Mouse (Mus musculus) left cerebral cortex, postnatal 36 days (tissue): ENCODE measurements at regions not wholly inside any gene's neighbourhood (a gene's known extent, or its start where the extent isn't known, plus 50 kb on each side); places are given as distances from the start of the nearest gene placed in this dataset.
A peak's percentile ranks its signal among the peaks of the same experiment; 100 is the strongest.

Experiments
- DNase-seq, 2 experiments: peaks; one replicate each; pipeline ENCODE4 v3.0.0; 2021 to 2022; ENCODE audit warnings: low spot score in 2 of 2, mixed read lengths in 1 of 2
- intact Hi-C: fragments of 180-260 bp; cut with DNase I; formaldehyde crosslinking; loops from one replicate; pipeline ENCODE4 v1.15.1; 2025

DNA sequence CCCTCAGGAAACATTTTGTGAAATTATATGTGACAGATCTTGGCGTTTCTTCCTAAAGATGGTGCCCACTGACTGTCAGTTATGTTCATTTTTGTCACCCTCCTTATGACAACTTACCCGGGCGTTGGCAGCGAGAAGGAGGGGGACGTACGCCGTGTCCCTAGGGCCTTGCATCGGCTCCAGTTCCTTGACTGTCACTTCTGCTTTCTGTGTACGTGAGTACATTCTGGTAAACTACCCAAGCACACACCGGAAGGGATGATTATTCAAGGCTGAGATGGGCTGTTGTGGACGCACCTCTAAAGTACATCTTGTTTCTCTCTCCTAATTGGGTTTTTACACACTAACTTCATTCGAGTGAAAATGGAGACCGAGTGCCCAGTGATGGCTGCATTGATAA, 120.2 kb downstream of the Edn3 start:
- DNase-seq: no peak
- intact Hi-C loops: no loop called here

- no peak for DNase-seq
- intact Hi-C loops: no loop called here
These were observed 124.1 kb downstream of the Edn3 start for GRCm38 (mm10) chr2:174884232-174885225.

- intact Hi-C loops: no loop called here
- DNase-seq: no peak
These were observed 117.4 kb upstream of the Gm14444 start for GRCm38 (mm10) chr2:174892658-174893057.

GRCm38 (mm10) chr2:174897424-174897823, 112.6 kb upstream of the Gm14444 start:
- intact Hi-C loops: no loop called here
- no peak for DNase-seq

DNA sequence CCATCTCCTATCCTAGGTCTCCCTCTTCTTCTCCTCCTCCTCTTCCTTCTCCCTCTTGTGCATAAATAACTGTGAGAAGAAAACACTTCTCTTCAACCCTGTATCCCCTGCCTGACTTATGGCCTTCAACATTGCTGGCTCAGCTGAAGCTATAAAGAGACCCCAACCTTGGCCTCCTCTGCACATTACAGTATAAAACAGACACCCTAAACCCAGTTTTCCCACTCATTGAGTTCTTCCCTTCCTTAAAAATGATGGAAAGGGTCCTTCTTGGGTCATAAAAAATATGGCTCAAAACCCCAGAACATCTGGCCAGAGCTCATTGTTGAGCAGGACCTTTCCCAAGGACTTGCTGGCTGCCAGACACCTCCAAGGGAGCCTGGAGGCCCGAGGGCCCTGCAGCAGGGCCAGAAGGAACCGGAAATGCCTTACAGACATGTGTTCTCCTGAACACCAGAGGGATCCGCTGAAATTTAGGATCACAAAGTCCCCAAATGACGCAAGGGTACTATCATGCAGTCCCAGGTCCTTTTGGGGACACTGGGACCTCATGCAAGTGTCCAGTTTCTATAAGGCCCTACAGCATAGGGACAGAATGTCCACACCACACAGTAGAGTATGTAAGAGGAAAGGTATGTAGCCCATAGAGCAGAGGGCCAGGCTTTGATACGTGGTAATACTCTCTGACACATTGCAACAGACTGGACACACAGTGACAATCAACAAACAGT, 109.9 kb upstream of the Gm14444 start:
- no peak for DNase-seq
- intact Hi-C loops: loop anchor here (1.0 to 5.0 kb wide), 5 partner anchors 43 to 1338 kb away; no protein-coding TSS in a partner anchor

GRCm38 (mm10) chr2:174900671-174900991, 109.4 kb upstream of the Gm14444 start:
- peak; percentile 18 to 37 for DNase-seq
- intact Hi-C loops: loop anchor here (1.0 to 5.0 kb wide), 5 partner anchors 43 to 1338 kb away; no protein-coding TSS in a partner anchor

DNA sequence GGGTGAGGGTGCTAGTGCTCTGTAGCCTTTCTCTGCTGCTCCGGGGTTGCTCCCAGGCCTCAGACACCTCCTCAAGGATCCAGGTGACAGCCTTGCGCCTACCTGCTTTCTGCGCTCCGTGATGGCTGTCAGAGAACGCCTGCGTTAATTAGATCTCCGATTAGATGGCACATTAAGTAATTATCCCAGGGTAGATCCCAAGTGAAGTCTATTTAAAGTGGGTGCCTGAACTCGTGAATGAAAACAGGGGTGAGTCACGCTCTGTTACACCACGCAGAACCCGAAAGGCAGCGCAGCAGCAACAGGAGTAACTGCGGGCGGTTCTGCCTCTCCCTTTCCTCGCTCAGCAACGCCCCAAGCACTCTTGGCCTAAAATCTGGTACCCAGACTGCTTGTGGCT, 108.2 kb upstream of the Gm14444 start:
- no peak for DNase-seq
- intact Hi-C loops: loop anchor here (2.0 to 5.0 kb wide), 4 partner anchors 44 to 1340 kb away; no protein-coding TSS in a partner anchor

DNA sequence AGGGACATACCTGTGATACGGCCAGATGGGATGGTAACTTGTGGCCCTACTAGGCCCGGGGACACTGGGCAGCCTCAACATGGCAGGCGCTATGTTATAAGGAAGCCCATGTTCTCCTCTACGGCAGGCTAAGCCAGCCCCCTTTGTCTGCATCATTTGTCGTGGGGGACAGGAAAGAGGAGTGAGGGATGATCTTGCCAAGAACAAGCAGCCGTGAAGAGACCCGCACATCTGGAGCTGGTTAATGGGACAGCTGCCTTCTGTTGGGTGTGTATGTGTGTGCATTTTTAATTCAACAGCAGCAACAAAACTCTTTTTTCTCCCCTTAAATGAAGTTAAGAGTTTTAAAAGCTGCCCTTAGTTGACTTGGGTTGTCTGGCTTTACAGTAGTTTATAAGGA, 106.4 kb upstream of the Gm14444 start:
- intact Hi-C loops: loop anchor here (5.0 kb wide), 3 partner anchors 46 to 1341 kb away; no protein-coding TSS in a partner anchor
- DNase-seq: no peak

DNA sequence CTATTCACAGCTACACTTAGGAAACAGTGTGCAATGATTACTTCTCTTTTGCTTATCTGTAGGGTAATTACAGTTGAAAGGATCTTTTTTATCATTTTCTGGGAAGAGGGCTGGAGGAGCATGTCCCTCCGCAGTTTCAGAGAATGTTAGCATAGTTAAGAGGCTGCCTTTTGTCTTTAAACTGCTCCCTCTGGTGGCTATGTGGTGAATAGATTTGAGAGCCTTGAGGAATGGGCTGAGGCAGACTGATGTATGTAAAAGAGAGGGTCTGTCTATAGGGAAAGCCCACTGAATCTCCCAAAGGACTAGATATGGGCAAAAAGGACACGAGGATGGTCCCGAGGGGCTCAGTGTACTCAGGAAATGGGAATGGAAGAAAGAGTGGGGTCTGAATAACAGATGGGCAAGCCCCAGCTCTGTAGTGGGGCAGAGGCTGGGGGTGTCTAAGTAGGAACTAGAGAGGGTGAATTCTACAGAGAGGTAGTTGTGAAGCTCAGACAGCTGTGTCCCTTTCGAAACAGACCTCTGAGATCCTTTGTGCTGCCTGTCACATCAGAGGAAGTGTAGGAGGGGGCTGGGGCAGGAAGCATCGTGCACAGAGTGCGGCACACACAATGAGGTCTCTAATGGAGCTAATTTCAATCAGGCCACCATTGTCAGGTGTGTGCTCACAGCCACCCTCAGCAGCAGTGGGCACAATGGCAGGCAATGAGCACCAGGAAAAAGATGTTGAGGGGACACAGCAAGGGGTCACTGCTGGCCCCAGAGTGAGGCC, 104.0 kb upstream of the Gm14444 start:
- intact Hi-C loops: no loop called here
- DNase-seq: peak in 1 of 2 experiments; percentile 8

GRCm38 (mm10) chr2:174917146-174917905, 92.7 kb upstream of the Gm14444 start:
- DNase-seq: no peak
- intact Hi-C loops: no loop called here

GRCm38 (mm10) chr2:174917975-174918374, 92.1 kb upstream of the Gm14444 start:
- no peak for DNase-seq
- intact Hi-C loops: no loop called here

DNA sequence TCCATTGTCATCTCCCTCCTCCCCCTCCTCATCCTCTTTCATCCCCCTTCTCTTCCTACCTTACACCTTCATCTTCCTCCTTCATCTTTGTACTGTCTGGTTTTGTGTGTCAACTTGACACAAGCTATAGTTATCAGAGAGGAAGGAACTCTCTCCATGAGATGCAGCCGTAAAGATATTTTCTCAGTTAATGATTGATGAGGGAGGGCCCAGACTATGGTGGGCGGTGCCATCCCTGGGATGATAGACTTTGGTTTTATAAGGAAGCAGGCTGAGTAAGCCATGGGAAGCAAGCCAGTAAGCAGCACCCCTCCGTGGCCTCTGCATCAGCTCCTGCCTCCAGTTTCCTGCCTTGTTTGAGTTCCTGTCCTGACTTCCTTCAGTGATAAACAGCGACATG, 87.8 kb upstream of the Gm14444 start:
- no peak for DNase-seq
- intact Hi-C loops: no loop called here

DNA sequence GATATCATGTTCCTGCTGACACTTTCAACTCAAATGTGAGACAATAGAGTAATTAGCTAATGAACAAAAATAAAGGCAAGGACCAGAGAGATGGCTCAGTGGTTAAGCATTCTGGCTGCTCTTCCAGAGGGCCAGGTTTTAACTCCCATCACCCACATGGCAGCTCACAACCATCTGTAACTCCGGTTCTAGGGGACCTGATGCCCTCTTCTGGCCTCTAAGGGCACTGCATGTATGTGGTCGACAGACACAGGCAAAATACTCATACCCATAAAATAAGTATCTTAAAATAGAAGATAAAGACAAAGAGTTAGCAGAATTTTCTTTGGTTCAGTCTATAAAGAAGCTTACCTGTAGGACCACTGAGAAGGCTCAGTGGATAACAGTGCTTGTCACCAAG, 80.3 kb upstream of the Gm14444 start:
- no peak for DNase-seq
- intact Hi-C loops: no loop called here

DNA sequence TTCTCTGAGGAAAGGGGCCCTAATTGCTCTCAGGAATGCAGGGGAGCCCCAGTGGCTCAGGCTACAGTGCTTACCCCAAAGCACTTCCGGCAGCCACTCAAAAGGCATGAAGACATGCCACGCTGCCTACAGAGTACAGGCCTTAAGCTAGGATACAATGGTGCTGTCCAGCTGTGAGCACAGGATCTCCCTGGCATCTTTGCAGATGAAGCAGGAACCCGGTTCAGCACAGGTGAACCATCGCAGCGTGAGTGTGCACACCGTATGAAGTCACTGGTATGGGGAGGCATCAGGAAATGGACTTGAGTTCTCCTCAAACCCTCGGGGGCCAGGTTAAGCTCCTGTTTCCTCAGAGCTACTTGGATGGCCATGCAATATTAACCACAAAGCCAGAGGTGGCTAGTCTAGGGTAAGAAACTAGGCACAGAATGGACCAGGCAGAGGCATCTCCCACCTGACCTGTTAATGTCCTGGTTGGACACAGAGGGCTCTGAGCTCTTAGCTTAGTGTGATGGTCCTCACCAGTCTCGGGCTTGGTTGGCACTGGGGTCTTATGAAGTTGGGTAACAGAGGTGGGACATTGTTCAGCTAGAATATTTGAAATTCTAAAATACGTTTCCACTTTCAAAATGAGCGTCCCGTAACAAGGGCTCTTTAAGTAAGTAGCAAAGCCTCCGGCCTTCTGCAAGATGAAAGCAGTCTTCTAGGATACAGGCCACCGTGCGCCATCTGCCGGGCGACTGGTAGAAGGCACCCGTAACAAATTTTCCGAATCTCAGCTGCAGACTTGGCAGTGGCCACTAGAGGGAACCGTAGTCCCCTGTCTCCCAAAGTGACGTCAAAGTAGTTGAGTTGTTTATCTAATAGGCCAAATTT, 77.7 kb upstream of the Gm14444 start:
- intact Hi-C loops: no loop called here
- DNase-seq: peak; percentile 81 to 88

GRCm38 (mm10) chr2:174933013-174933353, 77.1 kb upstream of the Gm14444 start:
- intact Hi-C loops: no loop called here
- DNase-seq: no peak

DNA sequence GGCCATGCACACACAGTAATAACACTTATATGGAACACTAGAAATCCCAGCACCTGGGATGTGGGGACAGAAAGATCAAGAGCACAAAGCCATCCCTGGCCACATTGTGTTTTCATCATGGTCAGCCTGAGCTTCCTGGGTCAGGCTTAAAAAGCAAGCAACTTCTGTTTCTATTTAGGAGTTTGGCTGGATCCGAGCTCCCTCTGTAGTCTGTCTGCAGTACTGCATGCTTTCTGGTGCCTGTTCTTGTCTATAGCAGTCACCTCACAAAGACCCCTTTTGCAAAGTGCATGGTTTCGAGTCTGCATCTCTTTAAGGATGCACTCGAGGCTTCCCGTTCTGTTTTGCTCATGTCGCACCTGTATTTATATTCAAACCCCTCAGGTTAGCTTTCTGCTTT, 73.4 kb upstream of the Gm14444 start:
- intact Hi-C loops: no loop called here
- DNase-seq: no peak

DNA sequence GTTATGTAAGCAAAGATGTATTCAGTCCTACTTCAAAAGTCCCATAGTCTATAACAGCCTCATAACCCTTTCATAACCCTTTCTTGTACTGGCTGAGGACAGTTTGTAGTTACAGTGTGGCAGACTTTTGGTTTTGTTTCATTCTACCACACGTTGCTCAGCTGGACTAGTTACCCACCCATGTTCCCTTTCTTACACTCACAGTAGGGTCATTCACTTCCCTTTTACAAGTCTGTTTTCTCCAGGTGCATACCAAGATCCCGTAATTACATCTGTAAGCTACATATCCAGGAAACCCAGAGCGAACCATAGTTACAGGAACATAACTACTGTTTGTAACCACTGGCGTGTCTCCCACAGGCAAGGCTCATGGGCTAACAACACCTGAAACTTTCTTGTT, 72.1 kb upstream of the Gm14444 start:
- intact Hi-C loops: no loop called here
- DNase-seq: no peak

GRCm38 (mm10) chr2:174942221-174942620, 67.8 kb upstream of the Gm14444 start:
- no peak for DNase-seq
- intact Hi-C loops: no loop called here
